Comparison of ENCODE assay signal across 8 mouse cellular contexts in genomic region chr9:56418738-56419239, GRCm38 (mm10). TPM values are rescaled to one million over a fixed set of nuclear protein-coding genes. Genes with fewer than 3 reads are reported as not detected.
DNase-seq lines count a peak whose midpoint lies in the region; ATAC-seq and TF ChIP-seq lines count a peak whose summit lies in the region.

No protein-coding gene starts in this region.

- peak overlapping the region; percentile 72 for H3K4me2 ChIP-seq in embryonic facial prominence, embryonic 14.5 days (ENCODE audit: low read depth, low read length)
- peak overlapping the region; percentile 81 for H3K4me2 ChIP-seq in heart, embryonic 11.5 days
- H3K4me2 ChIP-seq in kidney, embryonic 16.5 days (replicated peaks; ENCODE audit: low read depth, low read length) = peak overlapping the region; percentile 73
- peak overlapping the region; percentile 64 for H3K4me2 ChIP-seq in stomach, embryonic 15.5 days

- no peaks in the 10 kb centered on the region for H3K36me3 ChIP-seq in embryonic facial prominence, embryonic 14.5 days (ENCODE audit: control insufficient read depth, insufficient read depth, low read length)
- no peaks in the 10 kb centered on the region for H3K36me3 ChIP-seq in heart, embryonic 11.5 days (ENCODE audit: control insufficient read depth, insufficient read depth, low read length)
- H3K36me3 ChIP-seq in kidney, embryonic 16.5 days (ENCODE audit: insufficient read depth, low read length) = no peaks in the 10 kb centered on the region
- H3K36me3 ChIP-seq in liver, adult 2 months (ENCODE audit: control insufficient read depth, insufficient read depth, low read length) = no peaks in the 10 kb centered on the region
- no peaks in the 10 kb centered on the region for H3K36me3 ChIP-seq in stomach, embryonic 15.5 days

- peak; percentile 90 for DNase-seq in 3T3-L1 (ENCODE audit: low read depth, low spot score)
- DNase-seq in adrenal gland, postnatal 14 days = peak; percentile 92
- DNase-seq in embryonic facial prominence, embryonic 14.5 days (ENCODE audit: low spot score) = peak; percentile 92
- DNase-seq in liver, adult 2 months (ENCODE audit: extremely low read depth, low read depth, low spot score) = no peak

- H3K27ac ChIP-seq in embryonic facial prominence, embryonic 14.5 days (replicated peaks; ENCODE audit: low read depth, low read length) = peak overlapping the region; percentile 85
- peak overlapping the region; percentile 96 for H3K27ac ChIP-seq in heart, embryonic 11.5 days (ENCODE audit: low read depth, low read length)
- H3K27ac ChIP-seq in kidney, embryonic 16.5 days (ENCODE audit: low read length) = peak overlapping the region; percentile 95
- peak overlapping the region; percentile 50 for H3K27ac ChIP-seq in liver, adult 2 months (replicated peaks; ENCODE audit: insufficient read depth, low read depth, low read length)
- H3K27ac ChIP-seq in stomach, embryonic 15.5 days = peak overlapping the region; percentile 92

- H3K9ac ChIP-seq in embryonic facial prominence, embryonic 14.5 days (ENCODE audit: low read depth, low read length) = peak overlapping the region; percentile 60
- H3K9ac ChIP-seq in heart, embryonic 11.5 days (ENCODE audit: low read depth, low read length) = peak overlapping the region; percentile 85
- H3K9ac ChIP-seq in kidney, embryonic 16.5 days (replicated peaks; ENCODE audit: low read length) = peak overlapping the region; percentile 86
- H3K9ac ChIP-seq in liver, adult 2 months (ENCODE audit: low read depth, low read length) = peak overlapping the region; percentile 66
- H3K9ac ChIP-seq in stomach, embryonic 15.5 days = peak overlapping the region; percentile 34

- peak overlapping the region; percentile 86 for H3K4me3 ChIP-seq in embryonic facial prominence, embryonic 14.5 days (ENCODE audit: low read depth, low read length)
- H3K4me3 ChIP-seq in heart, embryonic 11.5 days (ENCODE audit: low read depth, low read length) = peak overlapping the region; percentile 76
- peak overlapping the region; percentile 74 for H3K4me3 ChIP-seq in kidney, embryonic 16.5 days (ENCODE audit: low read length)
- peak overlapping the region; percentile 48 for H3K4me3 ChIP-seq in liver, adult 2 months (ENCODE audit: insufficient read depth, low read depth, low read length)
- H3K4me3 ChIP-seq in stomach, embryonic 15.5 days (replicated peaks) = peak overlapping the region; percentile 83

- H3K4me1 ChIP-seq in embryonic facial prominence, embryonic 14.5 days (ENCODE audit: control insufficient read depth, insufficient read depth, low read length) = peaks cover 18% of the 10 kb centered on the region
- H3K4me1 ChIP-seq in heart, embryonic 11.5 days (ENCODE audit: control insufficient read depth, insufficient read depth, low read length) = peaks cover 18% of the 10 kb centered on the region
- H3K4me1 ChIP-seq in kidney, embryonic 16.5 days (ENCODE audit: insufficient read depth, low read length) = peaks cover 44% of the 10 kb centered on the region
- peaks cover 7% of the 10 kb centered on the region for H3K4me1 ChIP-seq in liver, adult 2 months (ENCODE audit: control insufficient read depth, insufficient read depth, low read length)
- 0 out of 2 replicates have a peak, but pooled peaks cover 7% of the 10 kb centered on the region for H3K4me1 ChIP-seq in stomach, embryonic 15.5 days

- TF ChIP-seq POLR2A in liver, adult 2 months (IDR thresholded peaks at IDR 0.05; ENCODE audit: extremely low read depth, insufficient read depth, low read length) = no peak

- WGBS in embryonic facial prominence, embryonic 14.5 days = under 1% methylated on average over 10 of the region's 11 CpGs
- WGBS in heart, embryonic 11.5 days (ENCODE audit: insufficient replicate concordance) = under 1% methylated on average over 11 of the region's 11 CpGs
- under 1% methylated on average over 11 of the region's 11 CpGs for WGBS in kidney, embryonic 16.5 days
- WGBS in liver, adult 2 months = under 1% methylated on average over 11 of the region's 11 CpGs
- 0% methylated on average over 11 of the region's 11 CpGs for WGBS in stomach, embryonic 15.5 days

- TF ChIP-seq CTCF in liver, adult 2 months (IDR thresholded peaks at IDR 0.05; ENCODE audit: low read depth, low read length) = no peak

- H3K9me3 ChIP-seq in embryonic facial prominence, embryonic 14.5 days (ENCODE audit: control insufficient read depth, low read length) = no peaks in the 10 kb centered on the region
- H3K9me3 ChIP-seq in heart, embryonic 11.5 days (replicated peaks; ENCODE audit: control insufficient read depth, low read length) = no peaks in the 10 kb centered on the region
- no peaks in the 10 kb centered on the region for H3K9me3 ChIP-seq in kidney, embryonic 16.5 days (ENCODE audit: low read length)
- H3K9me3 ChIP-seq in stomach, embryonic 15.5 days = no peaks in the 10 kb centered on the region

- H3K27me3 ChIP-seq in embryonic facial prominence, embryonic 14.5 days (replicated peaks; ENCODE audit: control insufficient read depth, insufficient read depth, low read length) = no peaks in the 10 kb centered on the region
- no peaks in the 10 kb centered on the region for H3K27me3 ChIP-seq in heart, embryonic 11.5 days (ENCODE audit: control insufficient read depth, insufficient read depth, low read length)
- no peaks in the 10 kb centered on the region for H3K27me3 ChIP-seq in kidney, embryonic 16.5 days (ENCODE audit: insufficient read depth, low read length)
- no peaks in the 10 kb centered on the region for H3K27me3 ChIP-seq in liver, adult 2 months (ENCODE audit: control insufficient read depth, insufficient read depth, low read length)
- H3K27me3 ChIP-seq in stomach, embryonic 15.5 days (replicated peaks) = no peaks in the 10 kb centered on the region

- ATAC-seq in embryonic facial prominence, embryonic 14.5 days (ENCODE audit: low read depth) = peak; percentile 21
- 0 out of 2 replicates have a peak, but pooled peaks have one; percentile 25 for ATAC-seq in heart, embryonic 11.5 days (replicated peaks; ENCODE audit: insufficient number of reproducible peaks, low FRiP score, low TSS enrichment)
- ATAC-seq in kidney, embryonic 16.5 days (ENCODE audit: low FRiP score, low TSS enrichment) = peak; percentile 46; the same call in 1 of the 2 replicates
- peak; percentile 58 for ATAC-seq in monocyte, adult 5-6 weeks (replicated peaks; ENCODE audit: insufficient number of reproducible peaks, low FRiP score, low TSS enrichment, poor library complexity, severe bottlenecking)
- peak; percentile 11; the same call in 1 of the 2 replicates for ATAC-seq in stomach, embryonic 15.5 days (ENCODE audit: insufficient read depth, low FRiP score, low read depth)

- H3K79me2 ChIP-seq in liver, adult 2 months (ENCODE audit: control insufficient read depth, insufficient read depth, low read length) = peaks cover 12% of the 10 kb centered on the region; the same call in 1 of the 2 replicates

RNA-seq across cellular contexts. Expression of gene Hmg20a, which starts 0.4 kb away (rescaled TPM):
- 33.3 and 37.3 TPM in 2 replicates for total RNA-seq in adrenal gland, postnatal 14 days (2021)
- polyA plus RNA-seq in embryonic facial prominence, embryonic 14.5 days (2014; fragmentation: Nextera tagmentation; extraction: Ambion mirVana) = 49.8 and 59.6 TPM in 2 replicates
- 53.3 and 62.4 TPM in 2 replicates for polyA plus RNA-seq in heart, embryonic 11.5 days (2014; fragmentation: Nextera tagmentation; extraction: Ambion mirVana)
- 59.7 and 69.6 TPM in 2 replicates for polyA plus RNA-seq in kidney, embryonic 16.5 days (2015; fragmentation: Nextera tagmentation; extraction: Ambion mirVana)
- total RNA-seq in liver, adult 2 months (2014; rRNA removed) = 6.6 and 8.3 TPM in 2 replicates
- polyA plus RNA-seq in liver, adult 2 months (2012; rRNA removed) = 6.0 and 6.8 TPM in 2 replicates
- total RNA-seq in monocyte, adult 5-6 weeks (2017) = 17.4 to 41.9 TPM (median 30.0 TPM) in 3 replicates
- 44.4 and 48.6 TPM in 2 replicates for polyA plus RNA-seq in stomach, embryonic 15.5 days (2015; fragmentation: Nextera tagmentation; extraction: Ambion mirVana)

RNA-seq across cellular contexts. Expression of gene Peak1, which starts 0.9 kb away (rescaled TPM):
- 45.1 and 52.2 TPM in 2 replicates for total RNA-seq in adrenal gland, postnatal 14 days (2021)
- 15.7 and 15.8 TPM in 2 replicates for polyA plus RNA-seq in embryonic facial prominence, embryonic 14.5 days (2014; fragmentation: Nextera tagmentation; extraction: Ambion mirVana)
- 14.4 and 16.1 TPM in 2 replicates for polyA plus RNA-seq in heart, embryonic 11.5 days (2014; fragmentation: Nextera tagmentation; extraction: Ambion mirVana)
- 14.0 and 16.9 TPM in 2 replicates for polyA plus RNA-seq in kidney, embryonic 16.5 days (2015; fragmentation: Nextera tagmentation; extraction: Ambion mirVana)
- total RNA-seq in liver, adult 2 months (2014; rRNA removed) = 9.4 and 10.7 TPM in 2 replicates
- polyA plus RNA-seq in liver, adult 2 months (2012; rRNA removed) = 2.1 and 2.8 TPM in 2 replicates
- 27.6 to 83.7 TPM (median 27.7 TPM) in 3 replicates for total RNA-seq in monocyte, adult 5-6 weeks (2017)
- polyA plus RNA-seq in stomach, embryonic 15.5 days (2015; fragmentation: Nextera tagmentation; extraction: Ambion mirVana) = 12.8 and 13.8 TPM in 2 replicates

Comparison
In these comparisons a context has a peak if more than half of its experiments do, and no peak if none do; other contexts are left out.
1. H3K9ac ChIP-seq: peak in every context shown above with its lines; median percentile 86 in kidney, embryonic 16.5 days; 85 in heart, embryonic 11.5 days; 66 in liver, adult 2 months; 60 in embryonic facial prominence, embryonic 14.5 days; 34 in stomach, embryonic 15.5 days.